20 mouse cellular contexts compared by ENCODE assay signal in genomic region chr17:63691690-63691968, GRCm38 (mm10).
DNase-seq lines count a peak whose midpoint lies in the region; ATAC-seq lines count a peak whose summit lies in the region.
"Had no signal": no experiment of that assay in that cellular context is flagged by ENCODE, and none has a peak within 500 bp of the region (broad histone marks: within the 10 kb centered on the region; RNA-seq: fewer than 3 reads in every experiment).

No protein-coding gene starts in this region.

- peak; percentile 26 for DNase-seq in embryo, embryonic 11 days
- DNase-seq in embryo, embryonic 9.5 days (ENCODE audit: extremely low spot score): no peak
- DNase-seq in kidney, adult 11 months: no peak
- DNase-seq in lung, postnatal 14 days: peak; percentile 10
- DNase-seq in lung, postnatal 4 days: no peak
- no peak for DNase-seq in midbrain, embryonic 14.5 days
- DNase-seq: cerebellum, adult 9-10 months; forebrain, postnatal 0 days; gastrocnemius, postnatal 36 days; right cerebral cortex, adult 18-20 months; thymus, postnatal 14 days had no signal

- no peak overlapping the region for H3K4me2 ChIP-seq in kidney, embryonic 15.5 days
- no peak overlapping the region for H3K4me2 ChIP-seq in midbrain, embryonic 14.5 days (ENCODE audit: low read length)
- H3K4me2 ChIP-seq: heart, embryonic 12.5 days; limb, embryonic 15.5 days; liver, embryonic 15.5 days; midbrain, embryonic 12.5 days; neural tube, embryonic 12.5 days had no signal

- peak; percentile 79 for ATAC-seq in kidney, embryonic 15.5 days (replicated peaks; ENCODE audit: low FRiP score)
- no peak for ATAC-seq in midbrain, embryonic 14.5 days (ENCODE audit: low FRiP score, low TSS enrichment)
- ATAC-seq: forebrain, postnatal 0 days; hindbrain, embryonic 16.5 days; intestine, embryonic 16.5 days had no signal

- no peaks in the 10 kb centered on the region for H3K9me3 ChIP-seq in kidney, embryonic 15.5 days (replicated peaks)
- no peaks in the 10 kb centered on the region for H3K9me3 ChIP-seq in midbrain, embryonic 14.5 days (ENCODE audit: control insufficient read depth, low read length)
- H3K9me3 ChIP-seq: forebrain, embryonic 10.5 days; heart, embryonic 12.5 days; limb, embryonic 15.5 days; liver, embryonic 15.5 days; midbrain, embryonic 12.5 days; neural tube, embryonic 12.5 days had no signal

- peaks cover 17% of the 10 kb centered on the region for H3K4me1 ChIP-seq in kidney, embryonic 15.5 days
- H3K4me1 ChIP-seq in midbrain, embryonic 14.5 days (ENCODE audit: control insufficient read depth, insufficient read depth, low read length): no peaks in the 10 kb centered on the region
- H3K4me1 ChIP-seq: heart, embryonic 12.5 days; limb, embryonic 15.5 days; liver, embryonic 15.5 days; midbrain, embryonic 12.5 days; neural tube, embryonic 12.5 days had no signal

- peak overlapping the region; percentile 66 for H3K27ac ChIP-seq in kidney, embryonic 15.5 days
- no peak overlapping the region for H3K27ac ChIP-seq in midbrain, embryonic 14.5 days (replicated peaks; ENCODE audit: low read depth, low read length)
- H3K27ac ChIP-seq: forebrain, embryonic 10.5 days; limb, embryonic 15.5 days; liver, embryonic 15.5 days; midbrain, embryonic 12.5 days; neural tube, embryonic 12.5 days had no signal

- no peaks in the 10 kb centered on the region for H3K36me3 ChIP-seq in kidney, embryonic 15.5 days
- no peaks in the 10 kb centered on the region for H3K36me3 ChIP-seq in midbrain, embryonic 14.5 days (ENCODE audit: control insufficient read depth, insufficient read depth, low read length)
- H3K36me3 ChIP-seq: forebrain, embryonic 10.5 days; heart, embryonic 12.5 days; limb, embryonic 15.5 days; liver, embryonic 15.5 days; midbrain, embryonic 12.5 days; neural tube, embryonic 12.5 days had no signal

- no peaks in the 10 kb centered on the region for H3K27me3 ChIP-seq in kidney, embryonic 15.5 days
- no peaks in the 10 kb centered on the region for H3K27me3 ChIP-seq in midbrain, embryonic 14.5 days (ENCODE audit: control insufficient read depth, insufficient read depth, low read length)
- H3K27me3 ChIP-seq: heart, embryonic 12.5 days; limb, embryonic 15.5 days; liver, embryonic 15.5 days; midbrain, embryonic 12.5 days; neural tube, embryonic 12.5 days had no signal

- no peak overlapping the region for H3K9ac ChIP-seq in kidney, embryonic 15.5 days
- H3K9ac ChIP-seq in midbrain, embryonic 14.5 days (replicated peaks; ENCODE audit: low read length): no peak overlapping the region
- H3K9ac ChIP-seq: forebrain, postnatal 0 days; heart, embryonic 12.5 days; limb, embryonic 15.5 days; liver, embryonic 15.5 days; midbrain, embryonic 12.5 days; neural tube, embryonic 12.5 days had no signal

- H3K4me3 ChIP-seq in kidney, embryonic 15.5 days (replicated peaks): no peak overlapping the region
- no peak overlapping the region for H3K4me3 ChIP-seq in midbrain, embryonic 14.5 days (replicated peaks; ENCODE audit: low read depth, low read length)
- H3K4me3 ChIP-seq: forebrain, embryonic 10.5 days; heart, embryonic 12.5 days; limb, embryonic 15.5 days; liver, embryonic 15.5 days; midbrain, embryonic 12.5 days; neural tube, embryonic 12.5 days had no signal

- 39% methylated on average over 3 of the region's 3 CpGs for WGBS in kidney, embryonic 15.5 days
- 81% methylated on average over 3 of the region's 3 CpGs for WGBS in midbrain, embryonic 14.5 days

Comparison
In these comparisons a context has a peak if more than half of its experiments do, and no peak if none do; other contexts are left out.
1. DNase-seq: peak in embryo, embryonic 11 days (single experiment) and lung, postnatal 14 days (single experiment); none in embryo, embryonic 9.5 days (single experiment), kidney, adult 11 months (single experiment), lung, postnatal 4 days (0 of 2) and midbrain, embryonic 14.5 days (single experiment).